Mouse (Mus musculus): ENCODE data around the gene Nkpd1.

Nkpd1 gene

GRCm38 (mm10) chr7:19546007-19546406, 28.4 kb downstream of the Nkpd1 start:
- no peak for DNase-seq (ENCODE audit: low spot score)

- peak; percentile 61 for DNase-seq (ENCODE audit: low spot score)
Measured at GRCm38 (mm10) chr7:19547344-19547969, 29.8 kb downstream of the Nkpd1 start.

DNA sequence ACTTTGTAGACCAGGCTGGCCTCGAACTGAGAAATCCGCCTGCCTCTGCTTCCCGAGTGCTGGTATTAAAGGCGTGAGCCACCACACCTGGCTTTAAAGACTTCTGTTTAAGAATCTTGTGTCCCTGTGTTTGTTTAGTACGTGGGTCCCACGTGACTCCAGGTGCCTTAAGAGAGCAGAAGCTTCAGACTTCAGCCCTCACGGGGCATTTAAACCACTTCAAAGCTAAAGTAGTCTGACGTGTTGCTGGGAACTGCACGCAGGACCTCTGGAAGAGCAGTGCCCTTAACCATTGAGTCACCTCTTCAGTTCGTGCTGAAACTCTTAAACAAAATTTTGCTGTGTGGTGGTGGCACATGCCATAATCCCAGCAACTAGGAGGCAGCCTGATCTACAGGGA, 31.8 kb downstream of the Nkpd1 start:
- DNase-seq (ENCODE audit: low spot score): no peak

GRCm38 (mm10) chr7:19551634-19552033, 34.0 kb downstream of the Nkpd1 start:
- no peak for DNase-seq (ENCODE audit: low spot score)

- DNase-seq (ENCODE audit: low spot score): no peak
Measured at GRCm38 (mm10) chr7:19552443-19552842, 34.8 kb downstream of the Nkpd1 start.

GRCm38 (mm10) chr7:19554168-19554567, 36.5 kb downstream of the Nkpd1 start:
- no peak for DNase-seq (ENCODE audit: low spot score)

DNA sequence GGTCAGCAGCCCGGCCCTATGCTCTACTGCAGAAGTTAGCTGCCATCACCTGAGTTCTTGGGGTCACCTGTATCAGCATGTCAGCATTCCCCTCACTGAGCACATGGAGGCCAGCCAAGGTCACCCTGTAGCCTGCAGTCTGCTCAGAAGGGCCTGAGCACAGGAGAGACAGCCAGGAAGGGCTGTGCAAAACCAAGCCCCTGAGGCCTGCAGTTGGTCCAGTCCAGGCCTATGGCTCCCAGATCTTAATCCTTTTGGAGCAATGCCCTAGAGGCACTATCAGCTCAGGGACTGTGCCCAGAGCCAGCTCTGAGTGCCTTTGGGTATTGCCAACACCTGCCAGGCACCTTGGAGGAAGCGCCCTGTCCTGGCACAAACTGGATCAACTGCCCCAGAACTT, 39.4 kb downstream of the Nkpd1 start:
- DNase-seq (ENCODE audit: low spot score): no peak

- DNase-seq (ENCODE audit: low spot score): no peak
Measured at GRCm38 (mm10) chr7:19557982-19558900, 40.6 kb downstream of the Nkpd1 start.

DNA sequence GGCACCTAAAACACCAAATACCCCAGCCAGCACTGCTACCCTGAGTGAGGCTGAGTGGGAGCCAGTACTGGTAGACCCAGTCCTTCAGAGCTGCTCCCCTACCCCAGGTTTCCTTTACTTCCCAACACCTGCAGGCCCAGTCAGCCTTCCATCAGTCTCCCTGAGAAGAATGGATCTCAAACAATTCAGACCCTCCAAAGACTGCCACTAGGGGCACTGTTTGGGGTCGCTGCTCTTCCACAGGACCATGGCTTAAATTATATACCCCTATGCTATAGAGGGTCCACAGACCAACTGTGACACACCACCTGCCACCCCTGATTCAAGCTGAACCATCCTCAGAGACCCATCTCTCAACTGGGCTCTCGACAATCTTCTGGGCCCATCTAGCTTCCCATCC, 41.3 kb downstream of the Nkpd1 start:
- DNase-seq (ENCODE audit: low spot score): no peak

GRCm38 (mm10) chr7:19560491-19561260, 43.0 kb downstream of the Nkpd1 start:
- no peak for DNase-seq (ENCODE audit: low spot score)

DNA sequence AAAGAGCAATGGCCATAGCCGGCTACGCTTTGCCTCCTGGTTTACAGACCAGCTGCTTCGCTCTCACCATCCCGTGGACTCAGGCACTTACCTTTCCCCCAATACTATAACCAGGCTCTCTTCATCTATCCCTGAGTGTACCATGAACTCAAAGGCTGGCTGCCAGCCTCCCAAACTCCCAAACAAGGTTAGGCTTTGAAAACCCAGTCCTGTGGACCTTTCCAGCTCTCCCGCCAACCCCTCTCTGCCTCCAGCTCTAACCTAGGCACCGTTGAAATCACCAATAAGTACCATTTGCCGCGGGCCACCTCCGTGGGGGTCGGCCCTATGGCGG, 43.8 kb downstream of the Nkpd1 start:
- no peak for DNase-seq (ENCODE audit: low spot score)

DNA sequence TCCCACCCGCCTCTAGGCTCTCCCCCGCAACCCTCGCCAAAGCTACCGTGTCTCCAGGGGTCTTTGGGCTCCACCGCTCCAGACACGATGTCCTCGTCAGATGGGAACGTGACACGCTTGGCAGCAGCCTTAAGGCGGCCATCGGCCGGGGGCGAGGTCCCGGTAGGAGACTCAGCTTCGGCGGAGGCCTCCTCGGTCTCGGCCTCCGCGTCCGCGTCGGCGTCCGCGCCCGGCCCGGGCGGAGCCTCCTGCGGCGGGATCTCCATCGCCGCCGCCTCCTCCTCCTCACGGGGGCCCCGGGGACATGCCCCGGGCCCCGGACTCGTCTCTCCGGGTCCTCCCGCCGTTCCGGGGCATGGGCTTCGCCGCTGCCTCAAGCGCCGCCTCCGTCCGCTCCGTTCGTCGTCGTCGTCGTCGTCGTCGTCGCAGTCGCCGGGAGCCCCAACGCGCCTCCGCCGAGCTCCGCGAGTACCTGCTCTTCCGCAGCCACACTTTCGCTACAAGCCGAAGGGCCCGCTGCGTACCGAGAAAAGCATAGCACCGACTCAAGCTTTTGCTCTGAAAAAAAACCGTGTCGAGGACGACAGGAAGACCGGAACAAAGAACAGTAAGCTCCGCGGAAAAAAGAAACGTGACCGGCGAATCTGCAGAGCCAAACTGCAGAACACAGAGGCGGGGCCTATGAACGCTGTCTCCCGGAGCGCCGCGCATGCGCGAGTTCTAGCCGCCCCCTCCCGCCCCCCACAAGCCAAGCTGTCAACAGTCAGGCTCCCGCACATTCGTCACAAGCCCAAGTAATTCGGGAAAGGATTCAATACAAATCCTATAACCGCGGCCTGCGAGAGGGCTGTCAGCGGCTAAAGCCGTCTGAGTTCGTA, 44.4 kb downstream of the Nkpd1 start:
- DNase-seq (ENCODE audit: low spot score): peak; percentile 93

GRCm38 (mm10) chr7:19562643-19563410, 45.2 kb downstream of the Nkpd1 start, which contains the start of gene Ppp1r37:
Ppp1r37 (minus strand) TSS chr7:19563076.
- peak; percentile 43 for DNase-seq (ENCODE audit: low spot score)

- no peak for DNase-seq (ENCODE audit: low spot score)
Measured at GRCm38 (mm10) chr7:19563884-19564283, 46.2 kb downstream of the Nkpd1 start.

- no peak for DNase-seq (ENCODE audit: low spot score)
Measured at GRCm38 (mm10) chr7:19564455-19564854, 46.8 kb downstream of the Nkpd1 start.

GRCm38 (mm10) chr7:19565803-19566202, 48.2 kb downstream of the Nkpd1 start:
- DNase-seq (ENCODE audit: low spot score): no peak

- DNase-seq (ENCODE audit: low spot score): peak; percentile 56
Measured at GRCm38 (mm10) chr7:19567426-19567825, 49.8 kb downstream of the Nkpd1 start.

DNA sequence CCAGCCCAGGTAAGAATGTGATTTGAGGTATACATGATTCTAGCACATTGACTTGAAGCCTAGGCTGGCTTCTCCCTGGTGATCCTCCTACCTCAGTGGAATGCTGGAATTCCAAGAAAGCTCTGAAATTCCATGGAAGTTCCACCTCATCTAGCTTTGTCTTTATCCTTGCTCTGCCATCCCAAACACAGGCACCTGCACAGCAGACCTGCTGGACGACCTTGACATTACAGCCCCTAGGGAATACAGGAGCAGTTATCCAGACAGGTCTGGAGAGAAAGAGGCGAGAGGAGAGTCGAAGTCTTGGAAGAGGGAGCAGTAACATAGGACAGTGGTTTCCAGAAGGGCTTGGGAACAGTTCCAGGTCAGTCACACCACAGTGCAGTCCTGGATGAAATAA, 52.0 kb downstream of the Nkpd1 start:
- no peak for DNase-seq (ENCODE audit: low spot score)

GRCm38 (mm10) chr7:19572926-19573775, 55.5 kb downstream of the Nkpd1 start:
- DNase-seq (ENCODE audit: low spot score): peak; percentile 88

DNA sequence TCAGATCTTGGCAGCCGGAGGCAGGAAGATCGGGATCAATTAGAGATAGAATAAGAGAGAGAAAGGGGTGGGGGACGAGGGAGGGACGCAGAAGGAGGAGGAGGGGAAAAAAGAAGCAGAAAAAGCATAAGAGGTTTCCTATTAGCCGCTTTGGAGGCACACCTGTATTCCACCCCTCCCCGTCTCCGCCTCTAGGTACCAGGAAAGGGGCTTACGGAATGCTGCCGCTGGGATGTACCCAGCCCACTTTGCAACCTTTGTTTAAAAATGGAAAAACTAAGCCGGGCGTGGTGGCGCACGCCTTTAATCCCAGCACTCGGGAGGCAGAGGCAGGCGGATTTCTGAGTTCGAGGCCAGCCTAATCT, 56.1 kb downstream of the Nkpd1 start:
- DNase-seq (ENCODE audit: low spot score): no peak

All from yolk sac, embryonic 10.5 days (tissue).